In genomic region chr4:121097650-121098378, GRCm38 (mm10) we compare ENCODE assay signal across 8 mouse cellular contexts. TPM values are rescaled to one million over a fixed set of nuclear protein-coding genes. Genes with fewer than 3 reads are reported as not detected.
DNase-seq lines count a peak whose midpoint lies in the region; ATAC-seq lines count a peak whose summit lies in the region.

Gene Zmpste24, minus strand, starts transcription at chr4:121098241.

- WGBS in hindbrain, embryonic 13.5 days: under 1% methylated on average over 39 of the region's 39 CpGs

- H3K4me2 ChIP-seq in hindbrain, embryonic 13.5 days: peak within 1 kb of the TSS; percentile 66

- ATAC-seq in hindbrain, embryonic 13.5 days (ENCODE audit: low FRiP score): peak; percentile 94

- H3K27ac ChIP-seq in hindbrain, embryonic 13.5 days: peak within 1 kb of the TSS; percentile 72

- DNase-seq in NIH3T3 (ENCODE audit: low read depth): peak; percentile 96
- DNase-seq in cerebellum, postnatal 10 days: peak; percentile 92 to 93
- peak; percentile 76 to 83 for DNase-seq in frontal cortex, postnatal 14 days (ENCODE audit: low spot score in 2 of 2)
- DNase-seq in layer of hippocampus, postnatal 25 days (ENCODE audit: extremely low spot score in 1 of 2, low spot score in 1 of 2): peak; percentile 83 to 87
- DNase-seq in lung, postnatal 25 days (ENCODE audit: low spot score): peak; percentile 79
- peak; percentile 95 for DNase-seq in retina, embryonic 14.5 days (ENCODE audit: low spot score)
- peak; percentile 88 for DNase-seq in thymus, postnatal 4 days

- H3K9ac ChIP-seq in hindbrain, embryonic 13.5 days: peak within 1 kb of the TSS; percentile 86

- peak within 1 kb of the TSS; percentile 86 for H3K4me3 ChIP-seq in hindbrain, embryonic 13.5 days

- peaks cover 17% of the 10 kb centered on the region for H3K4me1 ChIP-seq in hindbrain, embryonic 13.5 days (replicated peaks)

- H3K36me3 ChIP-seq in hindbrain, embryonic 13.5 days: peaks cover 25% of the 10 kb centered on the region

- no peaks in the 10 kb centered on the region for H3K9me3 ChIP-seq in hindbrain, embryonic 13.5 days

- H3K27me3 ChIP-seq in hindbrain, embryonic 13.5 days: no peaks in the 10 kb centered on the region

RNA-seq across cellular contexts. Expression of gene Zmpste24, which starts in this region (rescaled TPM):
- polyA plus RNA-seq in hindbrain, embryonic 13.5 days (2015; fragmentation: Nextera tagmentation; extraction: Ambion mirVana): 28.4 and 28.7 TPM in 2 replicates
- total RNA-seq in layer of hippocampus, postnatal 25 days (2021): 10 to 100 TPM; 22.7 to 24.8 TPM

Comparison
In these comparisons a context has a peak if more than half of its experiments do, and no peak if none do; other contexts are left out.
1. Peak in every context shown above with its lines: DNase-seq, ATAC-seq, H3K4me3 ChIP-seq and H3K27ac ChIP-seq.